Mouse (Mus musculus) kidney, adult 10 weeks (tissue): Measurements from ENCODE around the gene Kars. TPM values are rescaled to one million over a fixed set of nuclear protein-coding genes. Genes with fewer than 3 reads are reported as not detected.

ENCODE experiments used
- polyA plus RNA-seq: library from polyadenylated mRNA; stranded (reverse); fragments of 350-450 nt; fragmentation: Illumina TruSeq; extraction: RNeasy Lipid Tissue Mini Kit (QIAGEN cat#74804); gene quantifications from one replicate; pipeline ENCODE4 v1.2.3, GENCODE M21; 2014; ENCODE audit warnings: low read depth, low replicate concordance

The Kars gene
- polyA plus RNA-seq, result 27.5 TPM

GRCm38 (mm10) chr8:112010997-112011815 lies at the start of gene Kars, which contains the start of gene Terf2ip:
Gene Kars (minus strand): TSS chr8:112011323.
Gene Terf2ip (plus strand): TSS chr8:112011398.

DNA sequence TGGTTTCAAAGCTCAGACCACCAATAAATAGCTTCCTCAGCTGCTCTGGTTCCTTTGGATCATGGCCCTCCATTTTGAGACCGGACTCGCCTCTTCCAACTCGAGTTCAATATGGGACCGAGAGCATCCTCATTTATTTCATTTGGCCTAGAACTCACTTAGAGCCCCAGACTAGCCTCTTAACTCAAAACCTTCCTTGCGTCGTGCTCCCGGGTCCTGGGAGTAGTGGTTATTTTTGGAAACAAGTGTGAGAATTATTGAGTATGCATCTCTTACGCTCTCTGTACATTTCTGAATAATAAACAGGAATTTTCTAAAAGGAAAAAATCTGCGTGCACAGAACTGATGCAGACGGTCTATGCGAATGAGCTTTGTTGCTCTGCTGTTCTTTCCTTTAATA lies 3.8 kb upstream of the Kars start, which contains the start of gene Gm6793:
Gene Gm6793 (minus strand): TSS at position 101 of the 400 bp plus-strand sequence.

GRCm38 (mm10) chr8:111992013-111992702 lies 19.0 kb downstream of the Kars start, which contains the start of gene Adat1:
Gene Adat1 (minus strand): TSS chr8:111992302.

Other genes starting within 250 kb of the Kars start
- 158 TPM for gene Cfdp1, start 157.0 kb downstream of the Kars start, polyA plus RNA-seq
- gene Tmem170, start 134.6 kb downstream of the Kars start, polyA plus RNA-seq, result 23.0 TPM
- not detected for gene Chst5, start 100.9 kb downstream of the Kars start, polyA plus RNA-seq
- gene Tmem231, start 77.4 kb downstream of the Kars start, polyA plus RNA-seq, result 4.5 TPM
- gene Gabarapl2, start 70.6 kb downstream of the Kars start, polyA plus RNA-seq, result 182 TPM
- 1.6 TPM for gene Adat1, start 19.0 kb downstream of the Kars start, polyA plus RNA-seq
- 26.5 TPM for gene Terf2ip, start 75 bp upstream of the Kars start, polyA plus RNA-seq
- not detected for gene Gm6793, start 3.7 kb upstream of the Kars start, polyA plus RNA-seq